Mouse (Mus musculus) liver, adult 2 months (tissue): ENCODE measurements around the gene Ebf1.

Experiments used
- CTCF ChIP-seq: fragments of 200-500 bp; IDR thresholded peaks from 2 replicates; pipeline ENCODE4 v1.5.1; 2011; ENCODE audit warnings: low read depth, low read length, control low read depth
- POLR2A ChIP-seq: fragments of 200-500 bp; IDR thresholded peaks from 2 replicates; pipeline ENCODE4 v1.6.1; 2011; ENCODE audit warnings: low read length, control low read depth; ENCODE audit not compliant: insufficient read depth; ENCODE audit errors: extremely low read depth

GRCm38 (mm10) chr11:44815991-44816390, 198.9 kb downstream of the Ebf1 start:
- TF ChIP-seq CTCF, result no peak
- TF ChIP-seq POLR2A, result no peak
